Mouse (Mus musculus) CD8-positive naive resting alpha-beta T cell, adult 57 days (primary cell): ENCODE data around the gene Asb9. TPM values are rescaled to one million over a fixed set of nuclear protein-coding genes. Genes with fewer than 3 reads are reported as not detected.

ENCODE experiments used
- total RNA-seq: library from RNA; stranded (reverse); gene quantifications from one replicate; pipeline ENCODE4 v1.2.4, GENCODE M21; 2023

The Asb9 gene
- total RNA-seq, result not detected

GRCm38 (mm10) chrX:164505709-164506498 is at the start of gene Asb9:
Asb9 (plus strand) TSS chrX:164506327.

Other genes starting within 250 kb of the Asb9 start
- not detected for gene Bmx, start 248.1 kb upstream of the Asb9 start, total RNA-seq
- gene Pir, start 237.0 kb upstream of the Asb9 start, total RNA-seq, result not detected
- gene Vegfd, start 132.9 kb upstream of the Asb9 start, total RNA-seq, result not detected
- 30.4 TPM for gene Piga, start 86.5 kb upstream of the Asb9 start, total RNA-seq
- gene Asb11, start 69.3 kb upstream of the Asb9 start, total RNA-seq, result 0.49 TPM